Mouse (Mus musculus): ENCODE results near the gene Nme1. TPM values are rescaled to one million over a fixed set of nuclear protein-coding genes. Genes with fewer than 3 reads are reported as not detected.

Gene Nme1
- polyA plus RNA-seq, 1 experiment from 2014 or later: 375 TPM

DNA sequence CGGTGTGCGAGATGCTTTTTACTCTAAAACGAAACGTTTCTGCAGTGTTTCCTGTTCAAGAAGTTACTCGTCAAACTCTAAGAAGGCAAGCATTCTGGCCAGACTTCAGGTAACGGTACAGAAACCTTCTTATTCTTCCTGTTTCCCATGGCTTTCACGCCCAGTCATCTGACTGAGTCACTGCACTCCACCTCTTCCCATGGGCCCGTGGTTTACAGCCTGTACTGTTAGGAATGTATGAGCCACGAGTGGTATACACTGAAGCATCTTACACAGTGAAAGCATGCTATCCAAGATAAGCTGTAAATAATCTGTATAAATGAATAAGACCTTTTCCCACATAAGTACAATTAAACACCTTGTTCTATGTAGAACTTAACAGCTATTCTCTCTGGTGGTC lies 59.5 kb downstream of the Nme1 start:
- WGBS: 95% methylated on average over 9 of the region's 9 CpGs
- DNase-seq (ENCODE audit: low spot score): no peak
- Histone ChIP-seq H3K4me1 (no peaks in the 10 kb centered on the region), H3K27me3 (replicated peaks; ENCODE audit: low read depth, poor library complexity, severe bottlenecking) (no peaks in the 10 kb centered on the region), H3K36me3 (replicated peaks) (peaks cover 97% of the 10 kb centered on the region), H3K9me3 (no peaks in the 10 kb centered on the region), H3K27ac (replicated peaks) (no peak overlapping the region), H3K4me3 (no peak overlapping the region)

DNA sequence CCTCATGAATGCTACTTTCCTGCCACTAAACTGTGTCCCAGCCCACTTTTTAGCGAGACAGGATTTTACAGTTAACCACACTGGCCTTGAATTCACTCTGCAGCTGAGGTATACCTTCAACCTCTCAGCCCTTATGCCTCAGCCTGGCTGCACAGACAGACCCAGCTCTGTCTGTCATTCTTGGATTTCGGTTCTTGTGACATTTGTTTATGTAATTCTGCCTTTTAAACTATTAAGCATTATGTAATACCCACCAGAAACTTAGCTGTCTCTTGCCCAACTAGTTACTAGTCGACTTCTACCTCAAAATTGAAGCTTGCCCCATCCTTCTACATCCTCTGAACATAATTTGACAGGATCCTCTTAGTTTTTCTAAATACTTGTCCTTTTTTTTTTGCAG lies 60.5 kb downstream of the Nme1 start:
- no peaks in the 10 kb centered on the region for H3K4me1 ChIP-seq
- H3K36me3 ChIP-seq (replicated peaks): peaks cover 96% of the 10 kb centered on the region
- DNase-seq (ENCODE audit: low spot score): no peak
- WGBS: 86% methylated on average over 3 of the region's 3 CpGs
- no peaks in the 10 kb centered on the region for H3K27me3 ChIP-seq (replicated peaks; ENCODE audit: low read depth, poor library complexity, severe bottlenecking)
- no peaks in the 10 kb centered on the region for H3K9me3 ChIP-seq
- no peak overlapping the region for H3K27ac ChIP-seq (replicated peaks)
- no peak overlapping the region for H3K4me3 ChIP-seq

Other genes starting within 250 kb of the Nme1 start
- gene Utp18, start 82.8 kb downstream of the Nme1 start, polyA plus RNA-seq (2016; fragmentation: Nextera tagmentation; extraction: Ambion mirVana): 34.8 and 37.5 TPM in 2 replicates
- 42.0 and 44.6 TPM in 2 replicates for gene Mbtd1, start 82.7 kb downstream of the Nme1 start, polyA plus RNA-seq (2016; fragmentation: Nextera tagmentation; extraction: Ambion mirVana)
- 138 and 157 TPM in 2 replicates for gene Nme2, start 12.3 kb downstream of the Nme1 start, polyA plus RNA-seq (2016; fragmentation: Nextera tagmentation; extraction: Ambion mirVana)
- gene Gm20390, start 228 bp downstream of the Nme1 start, polyA plus RNA-seq (2016; fragmentation: Nextera tagmentation; extraction: Ambion mirVana): 532 and 553 TPM in 2 replicates
- gene Spag9, start 27.6 kb upstream of the Nme1 start, polyA plus RNA-seq (2016; fragmentation: Nextera tagmentation; extraction: Ambion mirVana): 35.5 and 39.4 TPM in 2 replicates
- gene Tob1, start 242.9 kb upstream of the Nme1 start, polyA plus RNA-seq (2016; fragmentation: Nextera tagmentation; extraction: Ambion mirVana): 18.4 and 22.1 TPM in 2 replicates